Mouse (Mus musculus): ENCODE measurements around the gene Incenp. TPM values are rescaled to one million over a fixed set of nuclear protein-coding genes. Genes with fewer than 3 reads are reported as not detected.
A peak's percentile ranks its signal among the peaks of the same experiment; 100 is the strongest.
"Not testable (repeated sequence)": the region's sequence is repeated elsewhere in the genome, so short reads cannot be mapped to it uniquely, and the experiment has no call there.

Gene Incenp
- polyA plus RNA-seq, 1 experiment, result 4.7 TPM

- WGBS, result 74% methylated on average over 1 of the region's 1 CpGs
- H3K27me3 ChIP-seq (replicated peaks; ENCODE audit: control insufficient read depth, insufficient read depth, low read length), result no peaks in the 10 kb centered on the region
- no peak overlapping the region for H3K4me3 ChIP-seq (ENCODE audit: insufficient read depth, low read depth, low read length)
- no peaks in the 10 kb centered on the region for H3K4me1 ChIP-seq (ENCODE audit: control insufficient read depth, insufficient read depth, low read length)
- H3K27ac ChIP-seq (ENCODE audit: insufficient read depth, low read depth, low read length), result no peak overlapping the region
- no peaks in the 10 kb centered on the region for H3K36me3 ChIP-seq (ENCODE audit: control insufficient read depth, insufficient read depth, low read length)
- TF ChIP-seq CTCF (conservative IDR thresholded peaks at IDR 0.05; ENCODE audit: insufficient read depth, insufficient read length, low read depth, low read length) (no peak), POLR2A (IDR thresholded peaks at IDR 0.05; ENCODE audit: low read depth, low read length) (no peak)
- no peak for DNase-seq
Observed at GRCm38 (mm10) chr19:9864856-9865255, 34.5 kb downstream of the Incenp start.

DNA sequence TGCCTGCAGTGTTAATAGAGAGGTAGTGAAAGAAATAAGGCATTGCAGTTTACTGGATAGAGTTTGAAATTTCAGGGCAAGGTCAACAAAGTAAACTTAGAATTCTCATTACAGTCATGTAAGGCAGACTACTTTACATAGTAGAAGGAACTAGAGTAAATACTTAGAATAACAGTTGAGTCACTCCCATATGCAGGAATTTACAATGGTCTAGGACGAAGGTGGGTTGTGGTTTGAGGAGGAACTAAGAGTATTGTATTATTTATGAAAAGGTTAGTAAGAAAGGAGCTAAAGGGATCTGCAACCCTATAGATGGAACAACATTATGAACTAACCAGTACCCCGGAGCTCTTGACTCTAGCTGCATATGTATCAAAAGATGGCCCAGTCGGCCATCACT lies 38.5 kb downstream of the Incenp start:
- H3K4me3 ChIP-seq (ENCODE audit: insufficient read depth, low read depth, low read length); H3K27me3 ChIP-seq (replicated peaks; ENCODE audit: control insufficient read depth, insufficient read depth, low read length); H3K4me1 ChIP-seq (ENCODE audit: control insufficient read depth, insufficient read depth, low read length); H3K27ac ChIP-seq (ENCODE audit: insufficient read depth, low read depth, low read length); H3K36me3 ChIP-seq (ENCODE audit: control insufficient read depth, insufficient read depth, low read length); DNase-seq: not testable (repeated sequence)
- WGBS, result 71% methylated on average over 3 of the region's 3 CpGs

GRCm38 (mm10) chr19:9849368-9850075 lies 49.8 kb downstream of the Incenp start:
- DNase-seq; H3K27me3 ChIP-seq (replicated peaks; ENCODE audit: control insufficient read depth, insufficient read depth, low read length); H3K27ac ChIP-seq (ENCODE audit: insufficient read depth, low read depth, low read length); H3K36me3 ChIP-seq (ENCODE audit: control insufficient read depth, insufficient read depth, low read length); H3K4me3 ChIP-seq (ENCODE audit: insufficient read depth, low read depth, low read length); H3K4me1 ChIP-seq (ENCODE audit: control insufficient read depth, insufficient read depth, low read length): not testable (repeated sequence)
- WGBS, result 64% methylated on average over 3 of the region's 3 CpGs

- H3K27ac ChIP-seq (ENCODE audit: insufficient read depth, low read depth, low read length), result no peak within 1 kb of the TSS
- H3K4me3 ChIP-seq (ENCODE audit: insufficient read depth, low read depth, low read length), result no peak within 1 kb of the TSS
- 67% methylated on average over 2 of the region's 2 CpGs for whole genome bisulfite sequencing
- H3K27me3 ChIP-seq (replicated peaks; ENCODE audit: control insufficient read depth, insufficient read depth, low read length), result no peaks in the 10 kb centered on the region
- no peaks in the 10 kb centered on the region for H3K36me3 ChIP-seq (ENCODE audit: control insufficient read depth, insufficient read depth, low read length)
- TF ChIP-seq POLR2A (IDR thresholded peaks at IDR 0.05; ENCODE audit: low read depth, low read length), result no peak
- TF ChIP-seq CTCF (conservative IDR thresholded peaks at IDR 0.05; ENCODE audit: insufficient read depth, insufficient read length, low read depth, low read length), result no peak
- H3K4me1 ChIP-seq (ENCODE audit: control insufficient read depth, insufficient read depth, low read length), result no peaks in the 10 kb centered on the region
- no peak for DNase-seq
Observed at GRCm38 (mm10) chr19:9847262-9847661, 52.1 kb downstream of the Incenp start, which contains the start of gene Scgb2a2. Gene Scgb2a2 (plus strand): TSS chr19:9847562.

- H3K4me3 ChIP-seq (ENCODE audit: insufficient read depth, low read depth, low read length), result no peak overlapping the region
- TF ChIP-seq CTCF (conservative IDR thresholded peaks at IDR 0.05; ENCODE audit: insufficient read depth, insufficient read length, low read depth, low read length), result no peak
- TF ChIP-seq POLR2A (IDR thresholded peaks at IDR 0.05; ENCODE audit: low read depth, low read length), result no peak
- 67% methylated on average over 2 of the region's 2 CpGs for WGBS
- H3K36me3 ChIP-seq (ENCODE audit: control insufficient read depth, insufficient read depth, low read length), result no peaks in the 10 kb centered on the region
- H3K27ac ChIP-seq (ENCODE audit: insufficient read depth, low read depth, low read length), result no peak overlapping the region
- no peak for DNase-seq
- no peaks in the 10 kb centered on the region for H3K4me1 ChIP-seq (ENCODE audit: control insufficient read depth, insufficient read depth, low read length)
- no peaks in the 10 kb centered on the region for H3K27me3 ChIP-seq (replicated peaks; ENCODE audit: control insufficient read depth, insufficient read depth, low read length)
Observed at GRCm38 (mm10) chr19:9837341-9837715, 62.0 kb downstream of the Incenp start.

GRCm38 (mm10) chr19:9836581-9837340 lies 62.6 kb downstream of the Incenp start:
- not testable (repeated sequence) for H3K27me3 ChIP-seq (replicated peaks; ENCODE audit: control insufficient read depth, insufficient read depth, low read length); H3K4me1 ChIP-seq (ENCODE audit: control insufficient read depth, insufficient read depth, low read length); H3K27ac ChIP-seq (ENCODE audit: insufficient read depth, low read depth, low read length); H3K36me3 ChIP-seq (ENCODE audit: control insufficient read depth, insufficient read depth, low read length)
- 13% methylated on average over 20 of the region's 21 CpGs for WGBS
- H3K4me3 ChIP-seq (ENCODE audit: insufficient read depth, low read depth, low read length), result peak overlapping the region; percentile 49; the same call in 1 of the 2 replicates
- peak; percentile 58 for DNase-seq

Other genes starting within 250 kb of the Incenp start
- not detected in 2 replicates for gene Scgb2a2, start 52.0 kb downstream of the Incenp start, polyA plus RNA-seq (2012; rRNA removed)
- 8,110 and 8,726 TPM in 2 replicates for gene Fth1, start 81.0 kb upstream of the Incenp start, polyA plus RNA-seq (2012; rRNA removed)
- gene Best1, start 102.1 kb upstream of the Incenp start, polyA plus RNA-seq (2012; rRNA removed), result 0.33 and 0.38 TPM in 2 replicates
- gene Rab3il1, start 102.1 kb upstream of the Incenp start, polyA plus RNA-seq (2012; rRNA removed), result 66.0 and 90.9 TPM in 2 replicates
- gene Fads3, start 142.0 kb upstream of the Incenp start, polyA plus RNA-seq (2012; rRNA removed), result 382 and 459 TPM in 2 replicates
- gene Fads2, start 202.2 kb upstream of the Incenp start, polyA plus RNA-seq (2012; rRNA removed), result 240 and 258 TPM in 2 replicates